Mouse (Mus musculus) lung, postnatal 0 days (tissue): ENCODE measurements at regions not wholly inside any gene's neighbourhood (a gene's known extent, or its start where the extent isn't known, plus 50 kb on each side); places are given as distances from the start of the nearest gene placed in this dataset.

Experiments
- ATAC-seq: fragments of 200-750 bp; cut with Nextera tagmentation; 2 replicates; pipeline ENCODE4 v1.8.0; 2017; ENCODE audit warnings: moderate library complexity
- DNase-seq: peaks from one replicate; pipeline ENCODE4 v3.0.0-alpha.2; 2016; ENCODE audit warnings: low spot score
- H3K27ac ChIP-seq: fragments of 300-500 bp; sonication (generic); 2 replicates; pipeline ENCODE4 v1.5.1; 2014; ENCODE audit warnings: antibody characterized with exemption, mild to moderate bottlenecking, low read length, mixed read lengths
- H3K27me3 ChIP-seq: fragments of 300-500 bp; sonication (generic); replicated peaks from 2 replicates; pipeline ENCODE4 v1.6.1; 2014; ENCODE audit warnings: low read length, mixed read lengths; ENCODE audit not compliant: insufficient read depth
- H3K36me3 ChIP-seq: fragments of 300-500 bp; sonication (generic); 2 replicates; pipeline ENCODE4 v1.6.1; 2014; ENCODE audit warnings: low read length, mixed read lengths; ENCODE audit not compliant: insufficient read depth
- H3K4me1 ChIP-seq: fragments of 300-500 bp; sonication (generic); 2 replicates; pipeline ENCODE4 v1.6.1; 2014; ENCODE audit warnings: antibody characterized with exemption, low read depth, low read length, mixed read lengths; ENCODE audit not compliant: insufficient read depth
- H3K4me2 ChIP-seq: fragments of 300-500 bp; sonication (generic); replicated peaks from 2 replicates; pipeline ENCODE4 v1.6.1; 2014; ENCODE audit warnings: low read depth, mild to moderate bottlenecking, low read length, moderate library complexity, mixed read lengths
- H3K4me3 ChIP-seq: fragments of 300-500 bp; sonication (generic); 2 replicates; pipeline ENCODE4 v1.5.1; 2014; ENCODE audit warnings: low read depth, low read length
- H3K9ac ChIP-seq: fragments of 300-500 bp; sonication (generic); replicated peaks from 2 replicates; pipeline ENCODE4 v1.6.1; 2014; ENCODE audit warnings: low read depth, mild to moderate bottlenecking
- H3K9me3 ChIP-seq: fragments of 300-500 bp; sonication (generic); 2 replicates; pipeline ENCODE4 v1.6.1; 2016; ENCODE audit warnings: low read length, mixed read lengths
- CTCF ChIP-seq: IDR thresholded peaks from 2 replicates; pipeline ENCODE4 v1.5.1; 2016; ENCODE audit warnings: antibody characterized with exemption, mild to moderate bottlenecking
- EP300 ChIP-seq: IDR thresholded peaks from 2 replicates; pipeline ENCODE4 v1.6.1; 2016; ENCODE audit warnings: antibody characterized with exemption, mild to moderate bottlenecking, control low read depth
- WGBS: fragments of 180-500 bp; shearing (Covaris S2); extraction: QIAGEN DNeasy Blood & Tissue Kit; methylation state at CpG from one replicate; pipeline ENCODE4 v1.1.7; 2014; 5-methylcytosine and 5-hydroxymethylcytosine counted together

GRCm38 (mm10) chr14:101382838-101383237, 182.7 kb upstream of the Prr30 start:
- WGBS = 79% methylated on average over 6 of the region's 6 CpGs
- no peak for ATAC-seq

GRCm38 (mm10) chr14:101381943-101382342, 181.8 kb upstream of the Prr30 start:
- H3K36me3 ChIP-seq = no peaks in the 10 kb centered on the region
- ATAC-seq (no peak), DNase-seq (no peak)
- WGBS = 55% methylated on average over 2 of the region's 2 CpGs
- H3K9ac ChIP-seq = no peak overlapping the region
- no peak overlapping the region for H3K4me2 ChIP-seq
- no peaks in the 10 kb centered on the region for H3K4me1 ChIP-seq
- TF ChIP-seq EP300 = no peak
- no peak for TF ChIP-seq CTCF
- H3K4me3 ChIP-seq = no peak overlapping the region
- H3K9me3 ChIP-seq = no peaks in the 10 kb centered on the region
- no peak overlapping the region for H3K27ac ChIP-seq
- H3K27me3 ChIP-seq = no peaks in the 10 kb centered on the region

More at GRCm38 (mm10) chr14:101382838-101383237, 182.7 kb upstream of the Prr30 start:
- H3K36me3 ChIP-seq = no peaks in the 10 kb centered on the region
- H3K4me3 ChIP-seq = no peak overlapping the region
- H3K9me3 ChIP-seq = no peaks in the 10 kb centered on the region
- no peak overlapping the region for H3K9ac ChIP-seq
- H3K4me2 ChIP-seq = no peak overlapping the region
- H3K4me1 ChIP-seq = no peaks in the 10 kb centered on the region
- no peak overlapping the region for H3K27ac ChIP-seq
- no peak for DNase-seq
- no peaks in the 10 kb centered on the region for H3K27me3 ChIP-seq
- no peak for TF ChIP-seq EP300
- no peak for TF ChIP-seq CTCF

- Histone ChIP-seq H3K27ac (no peak overlapping the region), H3K4me3 (no peak overlapping the region), H3K9me3 (no peaks in the 10 kb centered on the region), H3K9ac (no peak overlapping the region), H3K4me2 (peak overlapping the region; percentile 32; the same call in 1 of the 2 replicates), H3K4me1 (no peaks in the 10 kb centered on the region), H3K27me3 (no peaks in the 10 kb centered on the region), H3K36me3 (no peaks in the 10 kb centered on the region)
- DNase-seq (no peak), ATAC-seq (no peak)
- WGBS = 39% methylated on average over 4 of the region's 4 CpGs
- TF ChIP-seq EP300 = no peak
- no peak for TF ChIP-seq CTCF
These were observed 179.5 kb upstream of the Prr30 start for GRCm38 (mm10) chr14:101379663-101380006.

- Histone ChIP-seq H3K4me1 (no peaks in the 10 kb centered on the region), H3K27ac (no peak overlapping the region), H3K9ac (no peak overlapping the region), H3K9me3 (no peaks in the 10 kb centered on the region), H3K4me2 (peak overlapping the region; percentile 32), H3K36me3 (no peaks in the 10 kb centered on the region), H3K4me3 (no peak overlapping the region), H3K27me3 (no peaks in the 10 kb centered on the region)
- 15% methylated on average over 21 of the region's 21 CpGs for WGBS
- peak; percentile 73 for DNase-seq
- TF ChIP-seq CTCF = peak; percentile 90
- no peak for TF ChIP-seq EP300
- peak; percentile 80 for ATAC-seq
These were observed 179.0 kb upstream of the Prr30 start for GRCm38 (mm10) chr14:101378965-101379662.

- DNase-seq (no peak), ATAC-seq (no peak)
- H3K9ac ChIP-seq = no peak overlapping the region
- WGBS = 80% methylated on average over 8 of the region's 8 CpGs
- no peaks in the 10 kb centered on the region for H3K9me3 ChIP-seq
- no peaks in the 10 kb centered on the region for H3K36me3 ChIP-seq
- no peak overlapping the region for H3K4me2 ChIP-seq
- no peak overlapping the region for H3K4me3 ChIP-seq
- TF ChIP-seq CTCF (no peak), EP300 (no peak)
- H3K4me1 ChIP-seq = no peaks in the 10 kb centered on the region
- H3K27ac ChIP-seq = no peak overlapping the region
- no peaks in the 10 kb centered on the region for H3K27me3 ChIP-seq
These were observed 178.4 kb upstream of the Prr30 start for GRCm38 (mm10) chr14:101378545-101378944.

- DNase-seq (peak; percentile 43), ATAC-seq (peak; percentile 56; the same call in 1 of the 2 replicates)
- Histone ChIP-seq H3K27ac (no peak overlapping the region), H3K36me3 (no peaks in the 10 kb centered on the region), H3K4me3 (no peak overlapping the region), H3K9ac (no peak overlapping the region), H3K27me3 (no peaks in the 10 kb centered on the region), H3K4me2 (no peak overlapping the region), H3K9me3 (no peaks in the 10 kb centered on the region), H3K4me1 (no peaks in the 10 kb centered on the region)
- WGBS = 57% methylated on average over 1 of the region's 1 CpGs
- TF ChIP-seq CTCF (no peak), EP300 (no peak)
These were observed 176.6 kb upstream of the Prr30 start for GRCm38 (mm10) chr14:101376690-101377089.
